ENCODE assay signal across 14 mouse cellular contexts in genomic region chr11:68675274-68675673, GRCm38 (mm10). TPM values are rescaled to one million over a fixed set of nuclear protein-coding genes. Genes with fewer than 3 reads are reported as not detected.
DNase-seq lines count a peak whose midpoint lies in the region; ATAC-seq and TF ChIP-seq lines count a peak whose summit lies in the region.
"Had no signal": no experiment of that assay in that cellular context is flagged by ENCODE, and none has a peak within 500 bp of the region (broad histone marks: within the 10 kb centered on the region; RNA-seq: fewer than 3 reads in every experiment).

No protein-coding gene starts in this region.

- peak; percentile 75 for ATAC-seq in heart, postnatal 0 days (ENCODE audit: insufficient read depth, low read depth)
- no peak for ATAC-seq in forebrain, embryonic 15.5 days (replicated peaks)
- ATAC-seq: midbrain, embryonic 16.5 days had no signal

- H3K4me3 ChIP-seq in left cerebral cortex, adult 2 months: no peak overlapping the region
- no peak overlapping the region for H3K4me3 ChIP-seq in heart, postnatal 0 days (ENCODE audit: low read depth, low read length)
- no peak overlapping the region for H3K4me3 ChIP-seq in forebrain, embryonic 15.5 days
- no peak overlapping the region for H3K4me3 ChIP-seq in forebrain, embryonic 10.5 days
- H3K4me3 ChIP-seq: hindbrain, embryonic 13.5 days; liver, embryonic 15.5 days had no signal

- no peak for TF ChIP-seq CTCF in left cerebral cortex, adult 2 months (IDR thresholded peaks at IDR 0.05)
- TF ChIP-seq CTCF in heart, postnatal 0 days (IDR thresholded peaks at IDR 0.05; ENCODE audit: low read depth): no peak

- peak overlapping the region; percentile 9; the same call in 1 of the 2 replicates for H3K27ac ChIP-seq in left cerebral cortex, adult 2 months
- peak overlapping the region; percentile 75 for H3K27ac ChIP-seq in heart, postnatal 0 days (ENCODE audit: low read depth)
- no peak overlapping the region for H3K27ac ChIP-seq in forebrain, embryonic 15.5 days (replicated peaks)
- no peak overlapping the region for H3K27ac ChIP-seq in forebrain, embryonic 10.5 days
- H3K27ac ChIP-seq: hindbrain, embryonic 13.5 days; liver, embryonic 15.5 days had no signal

- H3K9me3 ChIP-seq in heart, postnatal 0 days (replicated peaks; ENCODE audit: control insufficient read depth, low read length): no peaks in the 10 kb centered on the region
- no peaks in the 10 kb centered on the region for H3K9me3 ChIP-seq in forebrain, embryonic 15.5 days
- H3K9me3 ChIP-seq in forebrain, embryonic 10.5 days: no peaks in the 10 kb centered on the region
- H3K9me3 ChIP-seq: hindbrain, embryonic 13.5 days; liver, embryonic 15.5 days had no signal

- 33% methylated on average over 3 of the region's 3 CpGs for WGBS in heart, postnatal 0 days
- WGBS in forebrain, embryonic 15.5 days: 86% methylated on average over 3 of the region's 3 CpGs
- WGBS in forebrain, embryonic 10.5 days: 83% methylated on average over 3 of the region's 3 CpGs

- peaks cover 15% of the 10 kb centered on the region for H3K4me1 ChIP-seq in heart, postnatal 0 days (ENCODE audit: control insufficient read depth, insufficient read depth)
- no peaks in the 10 kb centered on the region for H3K4me1 ChIP-seq in forebrain, embryonic 15.5 days
- peaks cover 5% of the 10 kb centered on the region; the same call in 1 of the 2 replicates for H3K4me1 ChIP-seq in forebrain, embryonic 10.5 days
- H3K4me1 ChIP-seq: hindbrain, embryonic 13.5 days; liver, embryonic 15.5 days had no signal

- no peak overlapping the region for H3K4me2 ChIP-seq in heart, postnatal 0 days (ENCODE audit: low read depth, low read length)
- H3K4me2 ChIP-seq in forebrain, embryonic 15.5 days (replicated peaks): no peak overlapping the region
- H3K4me2 ChIP-seq: hindbrain, embryonic 13.5 days; liver, embryonic 15.5 days had no signal

- H3K9ac ChIP-seq in heart, postnatal 0 days (replicated peaks; ENCODE audit: low read depth, low read length): 0 out of 2 replicates have a peak overlapping the region, but pooled peaks have one; percentile 12
- H3K9ac ChIP-seq in forebrain, embryonic 15.5 days (replicated peaks): no peak overlapping the region
- H3K9ac ChIP-seq: hindbrain, embryonic 13.5 days; liver, embryonic 15.5 days had no signal

- H3K36me3 ChIP-seq in heart, postnatal 0 days (replicated peaks; ENCODE audit: control insufficient read depth, insufficient read depth, low read length): no peaks in the 10 kb centered on the region
- H3K36me3 ChIP-seq in forebrain, embryonic 15.5 days: no peaks in the 10 kb centered on the region
- no peaks in the 10 kb centered on the region for H3K36me3 ChIP-seq in forebrain, embryonic 10.5 days (replicated peaks)
- H3K36me3 ChIP-seq: hindbrain, embryonic 13.5 days; liver, embryonic 15.5 days had no signal

- H3K27me3 ChIP-seq in heart, postnatal 0 days (ENCODE audit: control insufficient read depth, insufficient read depth, low read length): no peaks in the 10 kb centered on the region
- H3K27me3 ChIP-seq in forebrain, embryonic 15.5 days: no peaks in the 10 kb centered on the region
- no peaks in the 10 kb centered on the region for H3K27me3 ChIP-seq in forebrain, embryonic 10.5 days (ENCODE audit: poor library complexity, severe bottlenecking)
- H3K27me3 ChIP-seq: hindbrain, embryonic 13.5 days; liver, embryonic 15.5 days had no signal

- intact Hi-C loops in left cerebral cortex, adult 2 months (cut with DNase I): no loop called here

- peak; percentile 77 to 78 for DNase-seq in frontal cortex, adult 2 months (ENCODE audit: extremely low spot score in 1 of 2, low spot score in 1 of 2)
- DNase-seq in frontal cortex, postnatal 14 days (ENCODE audit: low spot score in 2 of 2): no peak
- no peak for DNase-seq in left cerebral cortex, adult 2 months (ENCODE audit: extremely low spot score in 1 of 2, low spot score in 2 of 2)
- DNase-seq in left cerebral cortex, adult 11 months (ENCODE audit: low spot score): no peak
- DNase-seq in 416B (ENCODE audit: low read depth): peak; percentile 22
- peak; percentile 69 for DNase-seq in heart, postnatal 0 days (ENCODE audit: low spot score)
- DNase-seq in forebrain, embryonic 10.5 days (ENCODE audit: extremely low spot score, low spot score): no peak
- DNase-seq: cerebellum, adult 2 months; kidney, adult 8-10 months had no signal

- no peak for TF ChIP-seq EP300 in heart, postnatal 0 days (IDR thresholded peaks at IDR 0.05; ENCODE audit: low read depth)

RNA-seq across cellular contexts. Expression of gene Myh10, which starts 16.1 kb away (rescaled TPM):
- 137 and 141 TPM in 2 replicates for polyA plus RNA-seq in frontal cortex, adult 2 months (2012; rRNA removed)
- 100 to 1,000 TPM; 219 to 221 TPM for total RNA-seq in left cerebral cortex, adult 2 months (2021)
- 82.8 and 150 TPM in 2 replicates for total RNA-seq in heart, postnatal 0 days (2014; rRNA removed; ENCODE audit: low replicate concordance)
- 34.9 and 39.5 TPM in 2 replicates for polyA plus RNA-seq in heart, postnatal 0 days (2015; fragmentation: Nextera tagmentation; extraction: Ambion mirVana)
- 115 and 118 TPM in 2 replicates for polyA plus RNA-seq in forebrain, embryonic 15.5 days (2015; fragmentation: Nextera tagmentation; extraction: Ambion mirVana)
- 161 and 167 TPM in 2 replicates for polyA plus RNA-seq in forebrain, embryonic 10.5 days (2016; fragmentation: Nextera tagmentation; extraction: Ambion mirVana)
- total RNA-seq: neutrophil, adult 5-6 weeks had no signal

Comparison
In these comparisons a context has a peak if more than half of its experiments do, and no peak if none do; other contexts are left out.
1. DNase-seq: peak in frontal cortex, adult 2 months (2 of 2), 416B (single experiment) and heart, postnatal 0 days (single experiment); none in frontal cortex, postnatal 14 days (0 of 2), left cerebral cortex, adult 2 months (0 of 2), left cerebral cortex, adult 11 months (single experiment) and forebrain, embryonic 10.5 days (single experiment).
2. H3K27ac ChIP-seq: peak in left cerebral cortex, adult 2 months (single experiment) and heart, postnatal 0 days (single experiment); none in forebrain, embryonic 15.5 days (single experiment) and forebrain, embryonic 10.5 days (single experiment).